Mouse (Mus musculus): ENCODE data around the gene Pacsin2. TPM values are rescaled to one million over a fixed set of nuclear protein-coding genes. Genes with fewer than 3 reads are reported as not detected.

The Pacsin2 gene
- total and polyA plus RNA-seq, 3 experiments = 48.4 to 85.5 (median 53.7) TPM

- Histone ChIP-seq H3K79me2 (replicated peaks; ENCODE audit: control insufficient read depth, extremely low read depth, insufficient read depth, poor library complexity, severe bottlenecking) (peaks cover 3% of the 10 kb centered on the region; the same call in 1 of the 2 replicates), H3K4me1 (ENCODE audit: control insufficient read depth in 1 of 2, insufficient read depth in 2 of 2) (peaks cover 12 to 84% of the 10 kb centered on the region in 2 experiments), H3K27ac (ENCODE audit: insufficient read depth, low read depth) (no peak overlapping the region), H3K36me3 (replicated peaks in 1 of 2; ENCODE audit: control insufficient read depth in 1 of 2, insufficient read depth in 1 of 2, low read length in 1 of 2) (peaks cover 2 to 77% of the 10 kb centered on the region in 2 experiments), H3K4me3 (replicated peaks in 1 of 3; ENCODE audit: low read depth in 2 of 3, low read length in 2 of 3, poor library complexity in 1 of 3) (no peak overlapping the region), H3K4me2 (ENCODE audit: insufficient read depth, low read depth, poor library complexity, severe bottlenecking) (no peak overlapping the region), H3K9me3 (replicated peaks; ENCODE audit: low read length) (peaks cover 4% of the 10 kb centered on the region), H3K27me3 (replicated peaks) (no peaks in the 10 kb centered on the region), H3K9ac (ENCODE audit: insufficient read depth, low read depth) (no peak overlapping the region)
- in situ Hi-C loops (cut with MboI; ENCODE audit: low pct_ligation_motif_present, low pct_unique_long_range_greater_than_20kb, low sequenced_read_pairs) = no loop called here
- TF ChIP-seq POLR2A (IDR thresholded peaks at IDR 0.05; ENCODE audit: low read depth, low read length) = no peak
- dilution Hi-C loops (cut with MboI; ENCODE audit: extremely low pct_ligation_motif_present, extremely low pct_unique_long_range_greater_than_20kb, low sequenced_read_pairs) = no loop called here
- no peak for DNase-seq (ENCODE audit: extremely low read depth)
These were observed 53.7 kb downstream of the Pacsin2 start for GRCm38 (mm10) chr15:83410735-83411134.

- no peak overlapping the region for H3K9ac ChIP-seq (ENCODE audit: insufficient read depth, low read depth)
- peaks cover 2 to 75% of the 10 kb centered on the region in 2 experiments for H3K36me3 ChIP-seq (replicated peaks in 1 of 2; ENCODE audit: control insufficient read depth in 1 of 2, insufficient read depth in 1 of 2, low read length in 1 of 2)
- TF ChIP-seq RAD21 (IDR thresholded peaks at IDR 0.05; ENCODE audit: low read depth, low read length) (no peak), GABPA (IDR thresholded peaks at IDR 0.05; ENCODE audit: insufficient replicate concordance, low read depth, low read length) (no peak), MAFK (IDR thresholded peaks at IDR 0.05; ENCODE audit: insufficient replicate concordance, low read length) (no peak), SIN3A (IDR thresholded peaks at IDR 0.05; ENCODE audit: low read length) (no peak), MAX (IDR thresholded peaks at IDR 0.05; ENCODE audit: low read length) (no peak), ZNF384 (IDR thresholded peaks at IDR 0.05; ENCODE audit: low read depth, low read length) (no peak)
- peaks cover 4% of the 10 kb centered on the region for H3K9me3 ChIP-seq (replicated peaks; ENCODE audit: low read length)
- H3K4me3 ChIP-seq (replicated peaks in 1 of 3; ENCODE audit: low read depth in 2 of 3, low read length in 2 of 3, poor library complexity in 1 of 3) = no peak overlapping the region
- H3K4me1 ChIP-seq (ENCODE audit: control insufficient read depth in 1 of 2, insufficient read depth in 2 of 2) = peaks cover 10 to 81% of the 10 kb centered on the region in 2 experiments
- no peak overlapping the region for H3K27ac ChIP-seq (ENCODE audit: insufficient read depth, low read depth)
- no peak for DNase-seq (ENCODE audit: extremely low read depth)
- dilution Hi-C loops (cut with MboI; ENCODE audit: extremely low pct_ligation_motif_present, extremely low pct_unique_long_range_greater_than_20kb, low sequenced_read_pairs) = no loop called here
- H3K27me3 ChIP-seq (replicated peaks) = no peaks in the 10 kb centered on the region
- in situ Hi-C loops (cut with MboI; ENCODE audit: low pct_ligation_motif_present, low pct_unique_long_range_greater_than_20kb, low sequenced_read_pairs) = no loop called here
- H3K79me2 ChIP-seq (replicated peaks; ENCODE audit: control insufficient read depth, extremely low read depth, insufficient read depth, poor library complexity, severe bottlenecking) = peaks cover 3% of the 10 kb centered on the region; the same call in 1 of the 2 replicates
- no peak overlapping the region for H3K4me2 ChIP-seq (ENCODE audit: insufficient read depth, low read depth, poor library complexity, severe bottlenecking)
These were observed 54.1 kb downstream of the Pacsin2 start for GRCm38 (mm10) chr15:83410270-83410669.

GRCm38 (mm10) chr15:83408692-83409442 is 55.5 kb downstream of the Pacsin2 start:
- Histone ChIP-seq H3K4me2 (ENCODE audit: insufficient read depth, low read depth, poor library complexity, severe bottlenecking) (no peak overlapping the region), H3K27me3 (replicated peaks) (no peaks in the 10 kb centered on the region), H3K27ac (ENCODE audit: insufficient read depth, low read depth) (no peak overlapping the region), H3K4me1 (ENCODE audit: control insufficient read depth in 1 of 2, insufficient read depth in 2 of 2) (peaks cover 13 to 79% of the 10 kb centered on the region in 2 experiments), H3K79me2 (replicated peaks; ENCODE audit: control insufficient read depth, extremely low read depth, insufficient read depth, poor library complexity, severe bottlenecking) (peaks cover 6% of the 10 kb centered on the region; the same call in 1 of the 2 replicates), H3K9ac (ENCODE audit: insufficient read depth, low read depth) (no peak overlapping the region), H3K36me3 (replicated peaks in 1 of 2; ENCODE audit: control insufficient read depth in 1 of 2, insufficient read depth in 1 of 2, low read length in 1 of 2) (peaks cover 2 to 67% of the 10 kb centered on the region in 2 experiments), H3K9me3 (replicated peaks; ENCODE audit: low read length) (peaks cover 4% of the 10 kb centered on the region), H3K4me3 (replicated peaks in 1 of 3; ENCODE audit: low read depth in 2 of 3, low read length in 2 of 3, poor library complexity in 1 of 3) (no peak overlapping the region)
- dilution Hi-C loops (cut with MboI; ENCODE audit: extremely low pct_ligation_motif_present, extremely low pct_unique_long_range_greater_than_20kb, low sequenced_read_pairs) (no loop called here), in situ Hi-C loops (cut with MboI; ENCODE audit: low pct_ligation_motif_present, low pct_unique_long_range_greater_than_20kb, low sequenced_read_pairs) (no loop called here)
- TF ChIP-seq SMC3 (IDR thresholded peaks at IDR 0.05; ENCODE audit: low read depth, low read length) (peak; percentile 13; the same call in 1 of the 2 replicates), CTCF (conservative IDR thresholded peaks at IDR 0.05 in 1 of 2, IDR thresholded peaks at IDR 0.05 in 1 of 2; ENCODE audit: low read depth in 2 of 2, low read length in 2 of 2) (peak in 1 of 2 experiments; percentile 11; a peak in 1 of 4 replicates), RCOR1 (conservative IDR thresholded peaks at IDR 0.05; ENCODE audit: low read depth, low read length) (no peak), RAD21 (IDR thresholded peaks at IDR 0.05; ENCODE audit: low read depth, low read length) (peak; percentile 25), ZMIZ1 (IDR thresholded peaks at IDR 0.05; ENCODE audit: low read depth, low read length) (no peak)
- no peak for DNase-seq (ENCODE audit: extremely low read depth)

All from CH12.LX (cell line).